Mouse (Mus musculus) ovary, adult 2 months (tissue): ENCODE measurements around the gene Hist2h2ac. TPM values are rescaled to one million over a fixed set of nuclear protein-coding genes. Genes with fewer than 3 reads are reported as not detected.

Experiments
- polyA plus RNA-seq: library from polyadenylated mRNA; depleted of rRNA; stranded (reverse); fragments of >200 nt; gene quantifications from 2 replicates; pipeline ENCODE4 v1.2.3, GENCODE M21; 2012; rRNA removed

The Hist2h2ac gene
- polyA plus RNA-seq, 1 experiment: 22.9 TPM

Other genes starting within 250 kb of the Hist2h2ac start
- 46.0 and 57.5 TPM in 2 replicates for gene Plekho1, start 224.9 kb downstream of the Hist2h2ac start, polyA plus RNA-seq
- 2.9 and 3.2 TPM in 2 replicates for gene Vps45, start 162.4 kb downstream of the Hist2h2ac start, polyA plus RNA-seq
- 22.1 and 34.9 TPM in 2 replicates for gene Otud7b, start 116.4 kb downstream of the Hist2h2ac start, polyA plus RNA-seq
- gene Mtmr11, start 58.9 kb downstream of the Hist2h2ac start, polyA plus RNA-seq: 14.5 and 15.9 TPM in 2 replicates
- gene Sf3b4, start 48.5 kb downstream of the Hist2h2ac start, polyA plus RNA-seq: 122 and 154 TPM in 2 replicates
- 5.5 and 5.7 TPM in 2 replicates for gene Sv2a, start 39.7 kb downstream of the Hist2h2ac start, polyA plus RNA-seq
- 105 and 109 TPM in 2 replicates for gene Bola1, start 1.2 kb downstream of the Hist2h2ac start, polyA plus RNA-seq
- 9.3 and 11.4 TPM in 2 replicates for gene Hist2h2ab, start 1.0 kb downstream of the Hist2h2ac start, polyA plus RNA-seq
- gene Hist2h2be, start 239 bp upstream of the Hist2h2ac start, polyA plus RNA-seq: 5.9 and 6.1 TPM in 2 replicates
- gene Hist2h3c2, start 18.2 kb upstream of the Hist2h2ac start, polyA plus RNA-seq: 107 and 146 TPM in 2 replicates
- 214 and 474 TPM in 2 replicates for gene Hist2h2aa2, start 19.4 kb upstream of the Hist2h2ac start, polyA plus RNA-seq
- gene Hist2h2aa1, start 24.6 kb upstream of the Hist2h2ac start, polyA plus RNA-seq: 589 and 615 TPM in 2 replicates
- not detected in 2 replicates for gene Hist2h3c1, start 25.8 kb upstream of the Hist2h2ac start, polyA plus RNA-seq
- gene Hist2h4, start 42.4 kb upstream of the Hist2h2ac start, polyA plus RNA-seq: 5.9 and 6.5 TPM in 2 replicates
- gene Hist2h3b, start 47.8 kb upstream of the Hist2h2ac start, polyA plus RNA-seq: 118 and 152 TPM in 2 replicates
- gene Hist2h2bb, start 48.9 kb upstream of the Hist2h2ac start, polyA plus RNA-seq: 6.8 and 7.4 TPM in 2 replicates
- gene Fcgr1, start 73.1 kb upstream of the Hist2h2ac start, polyA plus RNA-seq: 3.9 and 5.4 TPM in 2 replicates
- gene BC107364, start 231.4 kb upstream of the Hist2h2ac start, polyA plus RNA-seq: not detected in 2 replicates